Mouse (Mus musculus) intestine, postnatal 0 days (tissue): ENCODE measurements around the gene Mat2a. TPM values are rescaled to one million over a fixed set of nuclear protein-coding genes. Genes with fewer than 3 reads are reported as not detected.

Source experiments
- ATAC-seq: fragments of 200-750 bp; cut with Nextera tagmentation; 2 replicates; pipeline ENCODE4 v1.8.0; 2017; ENCODE audit warnings: mild to moderate bottlenecking, moderate TSS enrichment, moderate library complexity
- H3K27ac ChIP-seq: fragments of 300-500 bp; sonication (generic); 2 replicates; pipeline ENCODE4 v1.5.1; 2014; ENCODE audit warnings: mild to moderate bottlenecking, low read depth, low read length, moderate library complexity
- H3K27me3 ChIP-seq: fragments of 300-500 bp; sonication (generic); replicated peaks from 2 replicates; pipeline ENCODE4 v1.6.1; 2014; ENCODE audit warnings: low read length, mixed read lengths; ENCODE audit not compliant: control insufficient read depth, insufficient read depth
- H3K36me3 ChIP-seq: fragments of 300-500 bp; sonication (generic); 2 replicates; pipeline ENCODE4 v1.6.1; 2014; ENCODE audit warnings: mild to moderate bottlenecking, moderate library complexity; ENCODE audit not compliant: control insufficient read depth, insufficient read depth
- H3K4me1 ChIP-seq: fragments of 300-500 bp; sonication (generic); replicated peaks from 2 replicates; pipeline ENCODE4 v1.6.1; 2014; ENCODE audit warnings: antibody characterized with exemption, low read length, mixed read lengths; ENCODE audit not compliant: control insufficient read depth, insufficient read depth
- H3K4me2 ChIP-seq: fragments of 300-500 bp; sonication (generic); replicated peaks from 2 replicates; pipeline ENCODE4 v1.6.1; 2014; ENCODE audit warnings: low read depth, mild to moderate bottlenecking, moderate library complexity
- H3K4me3 ChIP-seq: fragments of 300-500 bp; sonication (generic); 2 replicates; pipeline ENCODE4 v1.5.1; 2014; ENCODE audit warnings: low read depth, low read length
- H3K9ac ChIP-seq: fragments of 300-500 bp; sonication (generic); 2 replicates; pipeline ENCODE4 v1.6.1; 2014; ENCODE audit warnings: mild to moderate bottlenecking, low read depth, low read length
- H3K9me3 ChIP-seq: fragments of 300-500 bp; sonication (generic); 2 replicates; pipeline ENCODE4 v1.6.1; 2016; ENCODE audit warnings: mixed run types; ENCODE audit not compliant: control insufficient read depth
- CTCF ChIP-seq: sonication (generic); IDR thresholded peaks from 2 replicates; pipeline ENCODE4 v1.5.1; 2016; ENCODE audit warnings: low read depth, mild to moderate bottlenecking, control low read depth, antibody characterized with exemption, moderate library complexity
- WGBS: fragments of 180-500 bp; shearing (Covaris S2); extraction: QIAGEN DNeasy Blood & Tissue Kit; methylation state at CpG from one replicate; pipeline ENCODE4 v1.1.7; 2014; 5-methylcytosine and 5-hydroxymethylcytosine counted together
- polyA plus RNA-seq: library from polyadenylated mRNA; unstranded; fragments of >200 nt; fragmentation: Nextera tagmentation; extraction: Ambion mirVana; gene quantifications from 2 replicates; pipeline ENCODE4 v1.2.1, GENCODE M21; 2015

Mat2a gene
- polyA plus RNA-seq, 1 experiment from 2014 or later, result 120 TPM

DNA sequence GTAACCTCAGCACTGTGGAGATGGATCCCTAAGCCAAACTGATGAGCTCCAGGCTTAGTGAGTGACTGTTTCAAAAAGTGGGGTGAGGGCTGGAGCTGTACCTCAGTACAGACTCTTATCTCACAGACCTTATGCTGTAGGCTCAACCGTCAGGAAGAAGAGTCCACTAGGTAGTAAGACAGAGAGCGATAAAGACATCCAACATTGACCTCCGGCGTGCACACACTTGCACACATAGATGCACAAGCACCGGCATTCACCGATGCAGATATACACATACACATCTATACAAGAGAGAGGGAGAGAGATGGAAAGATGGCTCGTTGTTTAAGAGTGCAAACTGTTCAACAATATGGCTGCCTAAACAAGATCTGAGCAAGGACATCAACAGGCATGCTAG is 55.4 kb downstream of the Mat2a start:
- no peak overlapping the region for H3K9ac ChIP-seq
- no peak for ATAC-seq
- no peak overlapping the region for H3K4me2 ChIP-seq
- no peak overlapping the region for H3K27ac ChIP-seq
- H3K36me3 ChIP-seq, result peaks cover 40% of the 10 kb centered on the region
- WGBS, result 91% methylated on average over 7 of the region's 7 CpGs
- no peaks in the 10 kb centered on the region for H3K27me3 ChIP-seq
- TF ChIP-seq CTCF, result no peak
- no peaks in the 10 kb centered on the region for H3K9me3 ChIP-seq
- peaks cover 3% of the 10 kb centered on the region; the same call in 1 of the 2 replicates for H3K4me1 ChIP-seq
- H3K4me3 ChIP-seq, result no peak overlapping the region

GRCm38 (mm10) chr6:72383142-72383820 is 56.1 kb downstream of the Mat2a start:
- Histone ChIP-seq H3K36me3 (peaks cover 37% of the 10 kb centered on the region), H3K4me2 (no peak overlapping the region), H3K4me1 (no peaks in the 10 kb centered on the region), H3K27ac (no peak overlapping the region), H3K4me3 (no peak overlapping the region), H3K27me3 (no peaks in the 10 kb centered on the region), H3K9me3 (no peaks in the 10 kb centered on the region), H3K9ac (no peak overlapping the region)
- no peak for ATAC-seq
- TF ChIP-seq CTCF, result no peak
- WGBS, result 84% methylated on average over 6 of the region's 6 CpGs

Other genes with a start within 250 kb of the Mat2a start
- gene Atoh8, start 204.0 kb downstream of the Mat2a start, polyA plus RNA-seq, result 3.7 and 4.5 TPM in 2 replicates
- 0.09 and 0.35 TPM in 2 replicates for gene Sftpb, start 134.9 kb downstream of the Mat2a start, polyA plus RNA-seq
- 16.0 and 17.1 TPM in 2 replicates for gene Usp39, start 94.4 kb downstream of the Mat2a start, polyA plus RNA-seq
- gene 0610030E20Rik, start 92.2 kb downstream of the Mat2a start, polyA plus RNA-seq, result 16.0 and 20.0 TPM in 2 replicates
- 12.4 and 14.2 TPM in 2 replicates for gene Tmem150a, start 84.1 kb downstream of the Mat2a start, polyA plus RNA-seq
- 122 and 132 TPM in 2 replicates for gene Rnf181, start 72.6 kb downstream of the Mat2a start, polyA plus RNA-seq
- gene Vamp5, start 59.1 kb downstream of the Mat2a start, polyA plus RNA-seq, result 14.9 and 16.6 TPM in 2 replicates
- 450 and 453 TPM in 2 replicates for gene Vamp8, start 48.9 kb downstream of the Mat2a start, polyA plus RNA-seq
- 6.2 and 6.8 TPM in 2 replicates for gene Ggcx, start 25.2 kb downstream of the Mat2a start, polyA plus RNA-seq
- 0.12 and 0.16 TPM in 2 replicates for gene Sh2d6, start 82.1 kb upstream of the Mat2a start, polyA plus RNA-seq
- 25.2 and 28.5 TPM in 2 replicates for gene Capg, start 104.8 kb upstream of the Mat2a start, polyA plus RNA-seq
- gene Elmod3, start 158.9 kb upstream of the Mat2a start, polyA plus RNA-seq, result 11.1 and 11.7 TPM in 2 replicates
- 24.6 and 26.4 TPM in 2 replicates for gene Retsat, start 158.9 kb upstream of the Mat2a start, polyA plus RNA-seq
- gene Tgoln1, start 177.4 kb upstream of the Mat2a start, polyA plus RNA-seq, result 133 and 136 TPM in 2 replicates